Mouse (Mus musculus): ENCODE measurements around the gene Rrp8.
"Not testable (repeated sequence)": the region's sequence is repeated elsewhere in the genome, so short reads cannot be mapped to it uniquely, and the experiment has no call there.

The Rrp8 gene

DNA sequence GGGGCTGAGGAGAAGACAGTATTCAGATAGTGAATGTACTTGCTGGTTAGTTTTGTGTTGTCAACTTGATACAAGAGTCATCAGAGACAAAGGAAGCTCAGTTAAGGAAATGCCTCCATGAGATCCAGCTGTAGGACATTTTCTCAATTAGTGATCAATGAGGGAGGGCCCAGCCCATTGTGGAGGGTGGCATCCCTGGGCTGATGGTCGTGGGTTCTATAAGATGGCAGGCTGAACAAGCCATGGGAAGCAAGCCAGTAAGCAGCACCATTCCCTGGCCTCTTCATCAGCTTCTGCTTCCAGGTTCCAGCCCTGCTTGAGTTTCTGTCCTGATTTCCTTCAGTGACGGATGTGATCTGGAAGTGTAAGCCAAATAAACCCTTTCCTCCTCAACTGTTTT is 10.6 kb upstream of the Rrp8 start:
- DNase-seq (ENCODE audit: extremely low spot score, low read depth, low spot score) = no peak

DNA sequence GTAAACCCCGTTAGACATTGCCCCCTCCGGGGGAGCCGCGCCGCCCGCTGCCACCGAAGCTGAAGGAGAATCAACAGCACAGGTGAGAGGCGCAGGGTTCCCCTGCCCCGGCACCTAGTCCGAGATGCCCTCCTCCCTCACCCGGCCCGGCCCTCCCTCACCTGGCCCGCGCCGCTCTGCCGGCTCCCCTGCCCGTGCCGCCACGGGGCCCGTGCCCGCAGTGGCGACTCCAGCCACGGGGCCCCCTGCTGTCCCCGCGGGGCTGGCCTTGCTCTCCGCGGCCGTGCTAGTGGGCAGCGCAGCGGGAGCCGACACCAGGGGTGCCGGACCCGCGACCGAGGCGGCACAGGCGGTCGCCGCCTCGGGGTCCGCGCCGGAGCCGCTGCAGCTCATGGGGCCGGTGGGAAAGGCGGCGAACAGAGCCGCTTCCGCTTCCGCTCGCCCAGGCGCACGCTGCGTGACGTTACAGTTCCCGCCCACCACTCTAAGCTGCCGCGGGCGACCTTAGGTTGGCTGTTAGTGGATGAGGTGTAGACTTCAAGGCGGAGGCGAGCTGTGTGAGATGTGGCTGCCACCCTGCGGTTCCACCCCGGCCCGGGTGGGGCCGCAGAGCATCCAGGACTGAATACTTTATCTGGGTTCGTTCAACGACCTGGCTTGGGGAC is 6.9 kb upstream of the Rrp8 start, which contains the start of gene Taf10:
Gene Taf10 (minus strand): TSS at position 436 of the 665 bp plus-strand sequence.
- no peak for DNase-seq (ENCODE audit: extremely low spot score, low read depth, low spot score)

DNA sequence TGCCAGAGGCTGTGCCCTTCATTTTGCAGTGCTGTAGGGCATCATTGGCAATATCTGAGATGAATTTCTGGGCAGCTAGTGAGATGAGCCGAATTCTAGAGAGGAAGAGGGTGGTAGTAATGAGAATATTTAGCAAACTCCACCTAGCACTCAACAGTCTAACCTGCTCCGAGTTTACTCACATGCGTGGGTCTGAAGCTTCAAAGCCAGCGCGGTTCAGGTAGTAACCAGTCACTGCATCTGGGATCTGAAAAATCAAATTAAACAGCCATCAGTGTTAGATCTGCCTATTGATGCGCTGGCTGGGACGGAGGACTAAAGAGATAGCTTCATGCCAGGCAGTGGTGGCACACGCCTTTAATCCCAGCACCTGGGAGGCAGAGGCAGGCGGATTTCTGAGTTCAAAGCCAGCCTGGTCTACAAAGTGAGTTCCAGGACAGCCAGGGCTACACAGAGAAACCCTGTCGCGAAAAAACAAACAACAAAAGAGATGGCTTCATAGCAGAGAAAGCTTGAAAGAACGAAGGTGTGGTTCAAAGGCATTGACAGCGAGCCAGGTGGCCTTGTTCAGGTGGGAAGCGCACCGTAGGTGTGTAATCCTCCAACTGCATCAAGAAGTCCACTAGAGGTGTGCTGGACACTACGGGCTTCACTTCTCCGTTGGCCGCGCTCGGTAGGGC is 6.2 kb upstream of the Rrp8 start:
- not testable (repeated sequence) for DNase-seq (ENCODE audit: extremely low spot score, low read depth, low spot score)

DNA sequence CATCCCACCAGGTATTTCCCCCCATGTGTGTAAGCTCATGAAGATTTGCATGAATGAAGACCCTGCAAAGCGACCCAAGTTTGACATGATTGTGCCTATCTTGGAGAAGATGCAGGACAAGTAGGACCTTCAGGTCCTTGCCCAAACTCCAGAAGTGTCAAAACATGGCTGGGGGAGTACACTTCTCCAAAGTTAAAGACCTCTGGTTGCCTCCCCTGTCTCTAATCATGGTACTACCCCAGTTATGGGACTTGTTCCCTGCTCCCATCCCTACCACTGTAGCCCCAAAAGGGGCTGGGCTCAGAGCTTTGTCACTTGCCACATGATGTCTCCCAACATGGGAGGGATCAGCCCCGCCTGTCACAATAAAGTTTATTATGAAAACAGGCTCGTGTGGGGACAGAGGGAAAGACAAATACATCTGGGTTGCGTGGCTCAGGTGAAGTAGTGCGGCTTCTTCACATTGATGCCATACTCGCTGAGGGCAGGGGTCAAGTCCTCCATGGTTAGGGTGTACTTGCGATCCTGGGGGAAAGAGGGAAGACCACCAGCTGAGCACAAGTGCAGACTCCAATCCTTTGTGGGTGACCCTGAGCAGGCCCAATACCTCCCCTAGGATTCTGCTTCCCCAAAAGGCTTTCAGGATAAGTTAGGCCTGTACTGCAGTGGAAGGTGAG is 5.5 kb upstream of the Rrp8 start:
- DNase-seq (ENCODE audit: extremely low spot score, low read depth, low spot score) = not testable (repeated sequence)

DNA sequence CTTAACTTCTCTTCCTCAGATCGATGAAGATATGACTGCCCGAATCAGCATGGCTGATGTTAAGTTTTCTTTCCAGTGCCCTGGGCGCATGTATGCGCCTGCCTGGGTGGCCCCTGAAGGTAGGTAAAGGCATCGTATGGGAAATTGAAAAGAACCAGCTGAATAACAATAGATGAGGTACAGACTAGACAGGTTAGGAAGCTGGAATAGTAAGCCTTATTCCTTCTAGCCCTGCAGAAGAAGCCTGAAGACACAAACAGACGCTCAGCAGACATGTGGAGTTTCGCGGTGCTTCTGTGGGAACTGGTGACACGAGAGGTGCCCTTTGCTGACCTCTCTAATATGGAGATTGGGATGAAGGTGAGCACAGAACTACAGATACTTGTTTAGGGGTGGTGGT is 4.8 kb upstream of the Rrp8 start:
- no peak for DNase-seq (ENCODE audit: extremely low spot score, low read depth, low spot score)

DNA sequence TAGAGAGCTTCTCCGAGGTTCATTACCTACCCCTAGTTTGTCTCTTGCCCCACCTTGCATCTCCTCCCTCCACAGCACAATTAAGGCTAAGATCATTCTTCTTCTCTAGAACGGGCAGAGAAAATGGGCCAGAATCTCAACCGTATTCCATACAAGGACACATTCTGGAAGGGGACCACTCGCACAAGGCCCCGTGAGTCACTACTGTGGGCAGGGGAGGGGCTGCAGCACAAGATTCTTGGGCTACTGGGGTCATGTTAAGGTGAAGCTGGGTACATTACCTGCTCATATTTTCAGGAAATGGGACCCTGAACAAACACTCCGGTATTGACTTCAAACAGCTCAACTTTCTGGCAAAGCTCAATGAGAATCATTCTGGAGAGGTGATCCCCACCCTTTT is 3.7 kb upstream of the Rrp8 start:
- no peak for DNase-seq (ENCODE audit: extremely low spot score, low read depth, low spot score)

DNA sequence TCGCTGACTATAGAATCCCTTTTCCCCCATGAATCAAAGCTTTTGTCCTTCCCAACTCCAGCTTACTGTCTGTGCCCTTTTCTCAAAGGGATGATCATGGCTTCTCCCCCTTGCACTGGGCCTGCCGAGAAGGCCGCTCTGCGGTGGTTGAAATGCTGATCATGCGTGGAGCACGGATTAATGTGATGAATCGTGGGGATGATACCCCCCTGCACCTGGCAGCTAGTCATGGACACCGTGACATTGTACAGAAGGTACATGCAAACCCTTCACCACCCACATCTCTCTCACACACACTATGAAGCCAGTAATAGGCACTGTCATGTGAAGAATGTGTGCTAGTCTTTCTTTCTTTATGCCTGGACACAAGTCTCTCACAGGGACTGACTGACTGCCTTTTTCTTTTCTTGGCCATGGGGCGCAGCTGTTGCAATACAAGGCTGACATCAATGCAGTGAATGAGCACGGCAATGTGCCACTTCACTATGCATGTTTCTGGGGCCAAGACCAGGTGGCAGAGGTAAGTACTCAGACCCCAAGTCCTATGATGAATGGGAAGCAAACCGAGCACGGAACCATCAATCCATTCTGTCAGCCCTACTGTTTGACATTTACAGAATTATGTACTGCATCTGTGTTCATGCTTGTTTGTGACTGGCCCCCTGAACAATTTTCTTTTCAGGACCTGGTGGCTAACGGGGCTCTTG is 3.1 kb upstream of the Rrp8 start:
- no peak for DNase-seq (ENCODE audit: extremely low spot score, low read depth, low spot score)

DNA sequence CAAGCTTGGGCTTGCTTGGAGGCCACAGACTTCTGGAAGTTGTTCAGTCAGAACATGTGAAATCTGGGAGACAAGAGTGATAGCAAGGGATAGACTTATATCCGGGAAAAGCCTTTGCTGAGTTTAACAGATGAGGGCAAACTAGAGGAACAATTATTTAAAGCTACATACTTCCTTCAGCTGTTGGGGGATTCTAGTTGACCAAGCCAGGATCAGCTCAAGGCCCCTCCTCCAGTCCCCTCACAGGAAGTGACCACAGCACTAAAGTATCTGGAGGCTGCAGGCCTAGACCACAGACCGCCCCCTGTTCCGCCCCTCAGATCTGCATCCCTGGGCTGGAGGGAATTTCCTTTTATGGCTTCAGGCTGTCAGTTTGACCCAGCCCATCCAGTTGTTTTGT is 1.8 kb upstream of the Rrp8 start:
- no peak for DNase-seq (ENCODE audit: extremely low spot score, low read depth, low spot score)

DNA sequence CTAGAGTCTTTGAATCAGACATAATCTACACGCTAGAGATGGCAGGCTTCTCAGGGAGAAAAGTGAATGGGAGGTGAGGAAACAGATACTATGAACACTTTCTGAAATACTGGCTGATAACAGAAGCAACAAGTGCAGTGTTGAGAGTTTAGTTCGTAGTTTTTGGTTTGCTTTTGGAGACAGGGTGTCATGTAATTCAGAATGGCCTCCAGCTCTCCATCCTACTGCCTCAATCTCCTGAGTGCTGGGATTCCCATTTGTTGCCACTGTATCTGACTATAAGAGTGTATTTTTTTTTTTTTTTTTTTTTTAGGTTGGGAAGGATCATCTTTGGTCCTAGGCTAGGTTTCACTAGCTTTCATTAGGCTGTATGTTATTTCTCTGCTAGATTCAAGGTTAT is 1.1 kb upstream of the Rrp8 start:
- DNase-seq (ENCODE audit: extremely low spot score, low read depth, low spot score) = no peak

DNA sequence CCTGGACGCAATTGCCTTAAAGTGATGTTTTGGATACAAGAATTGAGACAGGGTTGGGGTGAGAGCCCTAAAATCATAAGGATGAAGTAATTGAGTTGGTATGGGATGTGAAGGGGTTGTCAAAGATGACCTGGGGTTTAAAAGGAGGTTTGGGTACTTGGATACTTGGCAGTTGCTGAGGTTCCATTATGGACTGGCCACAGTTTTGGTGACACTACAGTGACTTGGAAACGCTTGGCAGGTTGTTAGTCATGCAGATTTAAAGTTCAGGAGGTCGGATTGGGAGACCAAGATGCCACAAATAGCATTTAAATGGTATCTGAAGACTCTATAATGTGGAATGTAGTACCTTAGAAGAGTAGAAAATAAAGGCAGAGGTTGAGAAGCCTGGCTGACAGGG is 463 bp upstream of the Rrp8 start:
- DNase-seq (ENCODE audit: extremely low spot score, low read depth, low spot score) = no peak

DNA sequence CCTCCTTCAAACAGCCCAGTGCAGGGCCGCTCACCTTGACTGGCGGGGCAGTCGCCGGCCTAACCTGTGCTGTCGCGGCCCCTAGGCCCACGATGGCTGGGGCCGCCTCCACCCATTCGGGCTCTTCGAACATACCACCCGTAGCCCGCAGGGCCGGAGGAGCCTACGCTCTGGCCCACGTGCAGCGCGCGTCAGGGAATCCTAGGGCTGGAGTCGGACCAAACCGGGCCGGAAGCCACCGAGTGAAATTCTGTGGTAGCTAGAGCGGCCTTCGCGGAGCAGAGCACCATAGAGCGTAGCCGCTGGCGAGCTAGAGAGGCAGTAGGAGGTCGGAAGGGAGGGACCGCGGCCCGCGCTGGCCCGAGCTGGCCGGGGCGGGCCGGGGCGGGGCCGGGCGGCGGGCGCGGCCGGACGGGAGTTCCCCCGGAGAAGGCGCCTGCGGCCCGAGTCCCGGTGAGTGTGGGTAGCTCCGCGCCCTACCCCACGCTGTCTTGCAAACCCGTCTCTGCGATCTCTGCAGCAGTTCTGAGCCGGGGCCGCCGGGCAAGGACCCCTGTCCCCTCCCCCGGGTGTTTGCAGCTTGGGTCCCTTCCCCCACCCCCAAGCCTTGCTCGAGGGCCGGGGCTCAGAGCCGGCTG is 802 bp downstream of the Rrp8 start, which contains the start of gene Ilk:
Gene Ilk (plus strand): TSS at position 329 of the 638 bp plus-strand sequence.
- DNase-seq (ENCODE audit: extremely low spot score, low read depth, low spot score) = no peak

DNA sequence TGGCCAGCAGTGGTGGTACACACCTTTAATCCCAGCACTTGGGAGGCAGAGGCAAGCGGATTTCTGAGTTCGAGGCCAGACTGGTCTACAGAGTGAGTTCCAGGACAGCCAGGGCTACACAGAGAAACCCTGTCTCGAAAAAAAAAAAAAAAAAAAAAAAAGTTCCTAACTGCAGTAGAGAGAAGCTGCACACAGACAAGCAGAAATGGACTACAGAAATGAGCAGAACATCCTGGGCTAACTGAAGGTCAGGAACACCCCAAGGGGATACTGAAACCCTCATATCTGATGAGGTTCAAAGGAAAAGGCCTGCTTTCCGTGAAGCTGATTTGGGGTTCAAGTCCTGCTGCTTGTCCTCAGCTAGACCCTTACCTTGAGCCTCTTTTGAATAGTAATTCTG is 1.7 kb downstream of the Rrp8 start:
- not testable (repeated sequence) for DNase-seq (ENCODE audit: extremely low spot score, low read depth, low spot score)

DNA sequence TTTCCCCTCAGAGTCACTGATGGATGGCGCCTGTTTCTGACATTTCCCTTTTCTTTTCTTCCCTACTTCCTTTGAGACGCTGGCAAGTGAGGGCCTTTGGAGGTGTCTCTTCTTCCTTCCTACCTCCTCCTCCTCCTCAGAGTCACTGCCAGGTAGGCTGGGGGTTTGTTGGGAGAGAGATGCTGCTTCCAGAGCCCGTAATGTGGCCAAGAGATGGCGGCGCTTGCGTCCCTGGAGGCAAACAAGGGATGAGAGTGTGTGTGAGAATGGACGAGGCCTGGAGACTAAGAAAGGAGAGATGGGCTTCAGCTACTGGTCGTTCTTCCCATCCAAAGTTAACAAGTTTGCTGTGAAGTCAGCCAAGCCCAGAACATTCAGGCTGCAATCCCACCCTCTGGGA is 2.4 kb downstream of the Rrp8 start:
- no peak for DNase-seq (ENCODE audit: extremely low spot score, low read depth, low spot score)

DNA sequence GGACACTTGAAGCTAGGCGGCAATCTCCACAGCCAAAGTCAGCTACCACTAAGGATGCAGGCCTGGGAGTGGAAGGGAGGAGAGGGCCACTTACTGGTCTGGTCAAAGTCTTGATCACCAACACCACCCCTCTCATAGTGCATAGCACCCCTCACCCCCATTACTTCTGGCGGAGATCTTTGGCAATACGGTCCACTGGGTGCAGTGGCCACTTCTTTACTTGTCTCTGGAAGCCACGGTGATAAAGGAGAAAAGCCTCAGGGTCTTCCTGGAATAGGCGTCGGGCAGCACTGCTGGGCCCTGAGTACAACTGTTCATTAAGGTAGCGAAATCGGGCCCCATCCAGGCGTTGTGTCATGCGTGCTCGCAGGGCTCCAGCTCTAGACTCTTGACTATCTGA is 3.3 kb downstream of the Rrp8 start:
- no peak for DNase-seq (ENCODE audit: extremely low spot score, low read depth, low spot score)

DNA sequence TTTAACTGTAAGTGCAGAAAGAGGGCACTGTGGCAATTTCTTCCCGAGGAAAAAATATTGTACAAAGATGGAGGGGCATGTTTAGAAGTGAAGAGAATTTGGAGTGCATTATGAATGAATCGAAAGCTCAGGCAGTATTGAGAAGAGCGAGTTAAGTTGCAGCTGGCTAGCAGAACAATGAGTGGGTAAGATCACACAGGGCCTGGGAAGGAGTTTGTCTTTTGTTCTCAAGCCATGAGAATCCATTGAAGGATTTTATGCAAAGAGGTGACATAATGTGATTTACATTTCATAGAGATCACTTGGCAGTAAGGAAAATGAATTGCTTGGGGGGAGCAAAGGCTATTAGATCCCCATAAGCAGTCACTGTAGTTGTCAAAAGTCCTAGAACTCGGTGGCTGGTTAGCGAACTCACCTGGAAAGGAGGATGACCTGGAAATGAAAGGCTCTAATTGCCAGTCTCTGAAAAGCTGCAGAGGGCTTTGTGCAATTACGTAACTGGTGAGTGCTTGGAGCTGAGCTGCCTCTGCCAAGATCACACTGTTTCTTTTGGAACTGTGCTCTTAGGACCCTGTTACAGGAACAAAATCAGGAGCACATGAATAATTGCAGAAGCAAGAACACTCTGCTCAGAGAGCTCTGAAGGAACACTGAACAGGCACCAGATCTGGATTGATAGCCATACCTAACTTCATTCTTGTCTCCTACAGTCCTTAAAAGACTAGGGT is 8.3 kb downstream of the Rrp8 start:
- no peak for DNase-seq (ENCODE audit: extremely low spot score, low read depth, low spot score)

DNA sequence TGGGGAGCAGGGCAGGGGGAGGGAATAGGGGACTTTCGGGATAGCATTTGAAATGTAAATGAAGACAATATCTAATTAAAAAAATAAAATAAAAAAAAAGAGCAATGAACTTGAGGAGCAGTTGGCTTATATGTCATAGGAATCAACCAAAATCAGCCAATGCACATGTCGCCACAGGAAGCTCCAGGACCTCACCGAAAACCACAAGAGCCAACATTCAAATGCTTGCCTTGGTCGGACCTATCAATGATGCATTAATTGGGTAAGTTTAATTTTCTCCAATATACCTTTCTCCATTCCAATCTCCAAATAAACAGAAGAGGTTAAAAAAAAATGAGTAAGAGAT is 10.2 kb downstream of the Rrp8 start:
- no peak for DNase-seq (ENCODE audit: extremely low spot score, low read depth, low spot score)

DNA sequence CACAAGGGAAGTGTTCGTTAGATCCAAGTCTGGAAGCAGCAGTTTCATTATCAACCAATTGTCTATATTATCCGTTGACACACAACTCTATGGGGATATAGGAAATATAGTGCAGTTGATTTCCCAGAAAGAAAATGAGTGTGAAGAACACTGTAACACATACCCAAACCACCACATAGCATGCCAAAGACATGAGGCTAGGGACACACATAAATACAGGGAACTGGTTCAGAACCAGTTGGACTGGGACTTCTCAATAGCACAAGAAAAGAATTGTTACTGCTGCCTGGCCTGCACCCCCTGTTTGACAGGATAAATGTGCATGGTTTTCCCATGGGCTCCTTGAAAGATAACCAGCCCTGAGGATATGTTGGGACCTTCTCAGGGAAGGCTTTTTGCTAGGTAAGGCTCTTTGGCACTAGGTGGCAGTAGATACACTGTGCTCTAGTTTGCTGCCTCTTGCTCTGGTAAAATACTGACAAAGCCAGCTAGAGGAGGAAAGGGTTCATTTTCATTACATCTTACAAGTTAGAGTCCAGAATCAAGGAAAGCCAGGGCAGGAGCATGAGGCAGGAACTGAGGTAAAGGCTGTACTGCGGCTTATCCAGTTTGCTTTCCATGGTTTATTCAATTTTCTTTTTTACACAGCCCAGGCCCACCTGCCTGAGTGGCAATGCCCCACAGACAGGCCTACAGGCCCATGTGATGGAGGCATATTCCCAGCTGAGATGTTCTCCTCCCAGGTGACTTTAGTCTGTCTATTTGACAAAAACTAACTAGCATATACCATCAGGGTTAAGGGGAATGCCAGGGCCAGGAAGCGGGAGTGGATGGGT is 10.8 kb downstream of the Rrp8 start:
- DNase-seq (ENCODE audit: extremely low spot score, low read depth, low spot score) = no peak

DNA sequence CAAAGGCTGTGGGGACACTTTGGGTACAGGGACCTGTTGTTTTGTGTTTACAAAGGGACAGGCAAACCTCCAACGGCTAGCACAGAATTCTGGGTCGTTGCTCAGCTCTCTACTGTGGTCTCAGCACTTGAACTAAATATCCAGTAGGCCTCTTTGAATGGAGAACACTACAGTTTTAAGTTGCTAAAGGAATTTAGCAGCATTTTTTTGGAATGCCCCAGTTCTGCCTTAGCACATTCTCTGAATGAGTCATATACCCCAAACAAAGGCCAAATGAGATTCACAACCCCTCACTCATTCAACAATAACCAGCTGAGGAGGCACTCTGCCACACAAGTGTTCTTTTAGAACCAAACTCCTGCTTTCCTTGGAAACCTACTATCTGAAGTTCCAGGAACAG is 15.3 kb downstream of the Rrp8 start:
- no peak for DNase-seq (ENCODE audit: extremely low spot score, low read depth, low spot score)

DNA sequence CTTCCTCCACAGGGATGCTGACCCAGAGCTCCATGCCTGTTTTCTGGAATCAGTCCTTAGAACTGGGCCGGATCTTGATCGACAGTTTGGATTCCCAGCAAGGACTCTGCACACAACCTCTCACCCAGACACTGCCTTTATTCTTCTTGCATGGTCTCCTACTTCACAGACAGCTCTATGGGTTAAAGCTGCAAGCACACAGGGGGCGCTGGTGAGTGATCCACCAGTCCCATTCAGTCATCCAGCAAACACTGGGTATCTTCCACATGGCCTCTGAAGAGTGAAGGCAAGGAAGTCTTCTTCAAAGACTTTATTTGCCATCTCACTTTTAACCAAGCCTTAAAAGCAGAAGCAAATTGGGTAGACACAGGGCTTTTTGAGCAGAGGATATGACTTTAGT is 21.8 kb downstream of the Rrp8 start:
- DNase-seq (ENCODE audit: extremely low spot score, low read depth, low spot score) = no peak

DNA sequence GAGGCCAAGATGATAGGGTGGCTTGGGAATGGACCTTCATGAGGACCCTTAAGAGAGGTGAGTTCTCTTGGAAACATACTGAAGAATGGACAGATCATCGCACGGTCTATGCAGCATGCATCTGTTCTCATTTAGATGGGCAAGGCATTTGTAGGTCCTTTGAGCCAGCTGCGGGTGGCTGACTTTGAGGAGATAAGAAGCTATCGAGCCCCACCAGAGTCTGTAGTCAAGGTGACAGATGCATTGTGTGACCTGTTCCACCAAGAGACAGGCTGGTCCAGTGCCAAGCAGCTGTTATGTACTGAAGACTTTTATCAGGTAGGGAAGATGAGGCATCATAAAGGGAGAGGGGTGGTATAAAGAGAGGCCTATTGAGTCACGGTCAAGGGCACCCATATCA is 28.5 kb downstream of the Rrp8 start:
- DNase-seq (ENCODE audit: extremely low spot score, low read depth, low spot score) = no peak
